Mouse (Mus musculus): ENCODE results near the gene Gm10840. TPM values are rescaled to one million over a fixed set of nuclear protein-coding genes. Genes with fewer than 3 reads are reported as not detected.

The Gm10840 gene
- polyA plus RNA-seq, 1 experiment: not detected

DNA sequence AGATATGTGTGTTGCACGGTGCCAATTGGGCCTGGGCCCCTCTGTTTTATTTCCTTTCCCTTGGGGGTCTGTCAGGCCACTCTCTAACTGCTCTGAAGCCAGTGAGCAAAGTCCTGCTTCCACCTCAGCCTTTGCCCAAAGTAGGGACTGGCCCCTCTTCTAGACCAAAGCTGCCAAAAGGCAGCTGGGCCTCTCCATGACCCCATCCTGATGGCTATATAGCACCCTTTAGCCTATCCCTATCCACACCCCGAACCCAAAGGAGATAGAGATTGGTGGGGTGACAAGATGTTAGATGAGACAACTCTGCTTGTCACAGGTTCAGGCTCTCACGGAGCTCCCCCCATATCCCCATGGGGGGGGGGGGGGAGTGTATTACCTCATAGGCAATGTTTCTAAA lies 4.9 kb upstream of the Gm10840 start:
- peak overlapping the region; percentile 42; the same call in 1 of the 2 replicates for H3K27ac ChIP-seq (ENCODE audit: insufficient read depth, low read length)
- no peak overlapping the region for H3K4me3 ChIP-seq (ENCODE audit: extremely low read depth, insufficient read depth, insufficient read length)
- DNase-seq (ENCODE audit: low read depth in 1 of 2, low spot score in 2 of 2): no peak
- peaks cover 52% of the 10 kb centered on the region for H3K36me3 ChIP-seq (ENCODE audit: control insufficient read depth, insufficient read depth, low read length)
- peaks cover 12% of the 10 kb centered on the region; the same call in 1 of the 2 replicates for H3K4me1 ChIP-seq (ENCODE audit: control insufficient read depth, insufficient read depth, insufficient read length)
- 38% methylated on average over 3 of the region's 3 CpGs for WGBS
- no peak for TF ChIP-seq POLR2A (IDR thresholded peaks at IDR 0.05; ENCODE audit: low read depth, low read length)
- TF ChIP-seq CTCF (IDR thresholded peaks at IDR 0.05; ENCODE audit: extremely low read depth, insufficient read depth, insufficient read length, insufficient replicate concordance): no peak
- H3K27me3 ChIP-seq (ENCODE audit: control insufficient read depth, insufficient read depth, low read length): no peaks in the 10 kb centered on the region

DNA sequence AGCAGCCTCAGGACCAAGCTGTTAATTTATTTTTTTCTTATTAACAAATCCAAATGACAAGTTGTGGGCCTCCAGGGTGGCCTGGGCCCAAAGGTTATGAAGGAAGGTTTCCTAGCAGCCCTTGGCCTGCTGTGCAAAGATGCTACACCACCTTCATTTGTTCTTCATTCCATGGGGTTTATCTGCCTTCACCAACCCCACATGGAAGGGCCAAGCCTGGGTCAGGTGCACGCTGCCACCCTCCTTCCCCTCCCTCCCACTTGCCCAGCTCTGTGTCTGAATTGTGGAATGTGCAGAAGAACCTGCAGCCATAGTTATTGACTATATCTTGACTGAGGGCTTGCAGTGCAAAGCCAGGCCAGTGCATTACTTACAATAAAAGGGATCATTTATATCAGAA lies 4.4 kb upstream of the Gm10840 start:
- TF ChIP-seq CTCF (IDR thresholded peaks at IDR 0.05; ENCODE audit: extremely low read depth, insufficient read depth, insufficient read length, insufficient replicate concordance): no peak
- no peak for TF ChIP-seq POLR2A (IDR thresholded peaks at IDR 0.05; ENCODE audit: low read depth, low read length)
- H3K36me3 ChIP-seq (ENCODE audit: control insufficient read depth, insufficient read depth, low read length): peaks cover 49% of the 10 kb centered on the region
- H3K4me3 ChIP-seq (ENCODE audit: extremely low read depth, insufficient read depth, insufficient read length): no peak overlapping the region
- no peak for DNase-seq (ENCODE audit: low read depth in 1 of 2, low spot score in 2 of 2)
- peak overlapping the region; percentile 25; the same call in 1 of the 2 replicates for H3K27ac ChIP-seq (ENCODE audit: insufficient read depth, low read length)
- peaks cover 16% of the 10 kb centered on the region; the same call in 1 of the 2 replicates for H3K4me1 ChIP-seq (ENCODE audit: control insufficient read depth, insufficient read depth, insufficient read length)
- H3K27me3 ChIP-seq (ENCODE audit: control insufficient read depth, insufficient read depth, low read length): no peaks in the 10 kb centered on the region
- 66% methylated on average over 1 of the region's 1 CpGs for WGBS

DNA sequence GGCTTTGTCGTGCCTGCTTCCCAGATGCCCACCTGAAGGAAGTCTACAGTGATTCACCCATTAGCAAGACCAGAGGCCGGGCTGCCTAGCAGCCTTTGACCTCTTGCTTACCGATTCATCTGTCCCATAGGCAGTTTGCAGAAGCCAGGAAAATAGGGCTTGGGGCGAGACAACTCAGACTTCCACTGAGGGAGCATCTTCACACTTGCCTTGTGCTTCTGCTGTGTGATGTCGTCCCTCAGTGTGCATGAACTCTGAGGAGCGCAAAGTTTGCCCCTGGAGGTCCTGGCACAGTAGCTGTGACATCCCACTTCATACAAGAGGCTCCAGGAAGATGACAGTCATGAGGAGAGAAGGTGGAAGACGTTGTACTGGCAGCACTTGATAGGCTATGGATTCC lies 3.5 kb upstream of the Gm10840 start:
- TF ChIP-seq POLR2A (IDR thresholded peaks at IDR 0.05; ENCODE audit: low read depth, low read length) (no peak), CTCF (IDR thresholded peaks at IDR 0.05; ENCODE audit: extremely low read depth, insufficient read depth, insufficient read length, insufficient replicate concordance) (no peak)
- Histone ChIP-seq H3K27ac (ENCODE audit: insufficient read depth, low read length) (peak overlapping the region; percentile 99), H3K4me3 (ENCODE audit: extremely low read depth, insufficient read depth, insufficient read length) (peak overlapping the region; percentile 97; the same call in 1 of the 2 replicates), H3K36me3 (ENCODE audit: control insufficient read depth, insufficient read depth, low read length) (peaks cover 42% of the 10 kb centered on the region), H3K27me3 (ENCODE audit: control insufficient read depth, insufficient read depth, low read length) (no peaks in the 10 kb centered on the region), H3K4me1 (ENCODE audit: control insufficient read depth, insufficient read depth, insufficient read length) (peaks cover 22% of the 10 kb centered on the region; the same call in 1 of the 2 replicates)
- DNase-seq (ENCODE audit: low read depth in 1 of 2, low spot score in 2 of 2): no peak
- WGBS: 68% methylated on average over 7 of the region's 7 CpGs

DNA sequence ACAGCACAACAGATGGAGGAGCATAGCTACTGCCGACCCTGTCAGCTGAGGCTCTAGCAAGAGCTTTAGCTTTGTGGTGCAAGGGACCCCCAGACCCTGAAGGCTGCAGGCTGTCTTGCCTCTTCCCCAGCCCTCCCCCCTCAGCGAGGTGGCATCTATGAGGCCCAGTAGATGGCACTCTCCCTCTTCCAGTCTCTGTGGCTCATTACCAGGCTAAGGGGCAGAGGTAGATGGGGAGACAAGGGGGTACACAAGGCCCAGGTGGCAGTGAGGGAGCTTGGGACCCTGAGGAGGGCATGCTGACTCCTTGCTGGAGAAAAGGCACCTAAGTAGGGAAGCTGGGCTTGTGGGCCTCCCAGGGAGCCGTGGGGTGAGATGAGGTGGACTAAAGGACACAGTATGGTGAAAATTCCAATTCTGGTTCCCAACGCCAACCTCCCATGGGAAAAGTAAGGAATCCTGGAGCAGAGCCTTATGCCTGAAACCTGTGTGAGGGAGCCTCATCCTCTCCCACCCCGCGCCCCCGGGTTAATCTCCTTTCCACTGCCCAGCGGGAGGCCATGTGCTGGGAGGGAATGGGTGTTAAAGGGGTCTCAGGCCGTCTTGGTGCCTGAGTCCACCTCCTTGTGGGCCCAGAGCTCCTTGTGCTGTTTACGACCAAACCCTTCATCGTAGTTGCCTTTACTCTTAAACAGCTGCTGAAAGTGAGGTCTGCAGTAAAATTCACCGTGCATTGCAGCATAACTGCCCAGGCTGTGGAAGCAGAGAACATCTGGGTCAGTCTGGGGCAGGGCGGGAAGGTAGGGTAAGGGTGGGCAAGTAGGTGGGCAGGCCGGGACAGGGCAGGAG lies 2.3 kb upstream of the Gm10840 start:
- Histone ChIP-seq H3K4me1 (ENCODE audit: control insufficient read depth, insufficient read depth, insufficient read length) (peaks cover 23% of the 10 kb centered on the region; the same call in 1 of the 2 replicates), H3K27ac (ENCODE audit: insufficient read depth, low read length) (peak overlapping the region; percentile 99), H3K36me3 (ENCODE audit: control insufficient read depth, insufficient read depth, low read length) (peaks cover 36% of the 10 kb centered on the region), H3K4me3 (ENCODE audit: extremely low read depth, insufficient read depth, insufficient read length) (peak overlapping the region; percentile 97), H3K27me3 (ENCODE audit: control insufficient read depth, insufficient read depth, low read length) (no peaks in the 10 kb centered on the region)
- 23% methylated on average over 14 of the region's 14 CpGs for WGBS
- peak; percentile 55 to 59 for DNase-seq (ENCODE audit: low read depth in 1 of 2, low spot score in 2 of 2)
- no peak for TF ChIP-seq POLR2A (IDR thresholded peaks at IDR 0.05; ENCODE audit: low read depth, low read length)
- TF ChIP-seq CTCF (IDR thresholded peaks at IDR 0.05; ENCODE audit: extremely low read depth, insufficient read depth, insufficient read length, insufficient replicate concordance): peak; percentile 80; the same call in 1 of the 2 replicates

DNA sequence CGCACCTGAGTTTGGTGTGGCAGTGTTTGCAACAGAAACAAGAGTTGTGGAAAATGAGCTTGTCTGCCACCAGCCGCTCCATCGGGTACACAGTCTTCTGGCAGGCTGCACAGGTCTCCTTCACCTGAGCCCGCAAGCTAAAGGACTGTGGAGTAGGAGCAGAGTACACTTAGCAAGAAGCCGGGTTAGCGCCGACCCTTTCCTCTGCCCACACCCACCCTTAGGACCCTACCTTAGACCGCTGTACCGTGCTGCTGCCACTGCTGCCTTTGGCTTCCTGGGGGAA lies 1.8 kb upstream of the Gm10840 start:
- Histone ChIP-seq H3K27ac (ENCODE audit: insufficient read depth, low read length) (peak overlapping the region; percentile 99), H3K36me3 (ENCODE audit: control insufficient read depth, insufficient read depth, low read length) (peaks cover 40% of the 10 kb centered on the region), H3K4me3 (ENCODE audit: extremely low read depth, insufficient read depth, insufficient read length) (peak overlapping the region; percentile 97), H3K27me3 (ENCODE audit: control insufficient read depth, insufficient read depth, low read length) (no peaks in the 10 kb centered on the region), H3K4me1 (ENCODE audit: control insufficient read depth, insufficient read depth, insufficient read length) (peaks cover 25% of the 10 kb centered on the region; the same call in 1 of the 2 replicates)
- WGBS: 3% methylated on average over 9 of the region's 9 CpGs
- DNase-seq (ENCODE audit: low read depth in 1 of 2, low spot score in 2 of 2): no peak
- TF ChIP-seq POLR2A (IDR thresholded peaks at IDR 0.05; ENCODE audit: low read depth, low read length): no peak
- no peak for TF ChIP-seq CTCF (IDR thresholded peaks at IDR 0.05; ENCODE audit: extremely low read depth, insufficient read depth, insufficient read length, insufficient replicate concordance)

DNA sequence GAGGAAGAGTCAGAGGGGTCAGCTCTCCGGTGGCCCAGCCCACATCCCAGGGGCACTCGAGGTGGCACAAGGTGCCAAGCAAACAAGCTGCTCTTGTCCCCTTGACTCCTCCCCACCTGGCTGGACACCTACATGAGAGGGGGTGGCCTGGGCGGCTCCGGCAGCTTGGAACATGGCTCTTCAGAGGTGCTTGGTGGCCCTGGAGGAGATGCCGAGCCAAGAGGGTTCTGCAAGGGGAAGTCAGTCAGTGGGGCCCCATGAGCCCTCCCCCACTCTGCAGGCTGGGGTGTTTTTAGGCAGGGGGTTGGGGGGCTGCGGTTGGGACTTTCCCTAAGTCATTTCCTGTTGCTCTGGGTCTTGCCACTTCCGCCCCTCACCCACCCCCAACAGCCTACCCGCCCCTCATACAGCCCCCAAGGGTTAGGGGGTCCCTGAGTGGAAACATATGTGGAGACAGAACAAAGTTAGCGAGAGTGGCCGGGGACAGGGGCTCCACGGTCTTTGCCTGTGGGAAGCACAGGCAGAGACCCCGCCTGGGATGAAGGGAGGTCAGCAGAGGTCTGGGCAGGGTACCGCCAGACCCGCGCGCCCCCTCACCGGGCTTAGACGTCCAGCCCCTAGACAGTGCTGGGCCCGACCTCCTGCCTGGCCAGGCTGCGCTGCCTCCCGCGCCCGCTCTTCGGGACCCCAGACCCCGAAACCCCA lies 1.3 kb upstream of the Gm10840 start:
- Histone ChIP-seq H3K4me1 (ENCODE audit: control insufficient read depth, insufficient read depth, insufficient read length) (peaks cover 28% of the 10 kb centered on the region; the same call in 1 of the 2 replicates), H3K36me3 (ENCODE audit: control insufficient read depth, insufficient read depth, low read length) (peaks cover 40% of the 10 kb centered on the region), H3K27me3 (ENCODE audit: control insufficient read depth, insufficient read depth, low read length) (no peaks in the 10 kb centered on the region), H3K27ac (ENCODE audit: insufficient read depth, low read length) (peak overlapping the region; percentile 100), H3K4me3 (ENCODE audit: extremely low read depth, insufficient read depth, insufficient read length) (peak overlapping the region; percentile 97)
- TF ChIP-seq CTCF (IDR thresholded peaks at IDR 0.05; ENCODE audit: extremely low read depth, insufficient read depth, insufficient read length, insufficient replicate concordance) (no peak), POLR2A (IDR thresholded peaks at IDR 0.05; ENCODE audit: low read depth, low read length) (peak; percentile 38)
- peak; percentile 83 to 91 for DNase-seq (ENCODE audit: low read depth in 1 of 2, low spot score in 2 of 2)
- WGBS: 1% methylated on average over 20 of the region's 25 CpGs

Data from spleen, adult 2 months (tissue).